Mouse (Mus musculus) bone marrow macrophage, adult 2 months (primary cell): ENCODE results near the gene Cdc14b.

Experiments used
- CTCF ChIP-seq: IDR thresholded peaks from 2 replicates; pipeline ENCODE4 v1.5.1; 2012; ENCODE audit warnings: low read depth, mild to moderate bottlenecking, low read length, moderate library complexity
- POLR2A ChIP-seq: IDR thresholded peaks from 2 replicates; pipeline ENCODE4 v1.6.1; 2012; ENCODE audit warnings: mild to moderate bottlenecking, low read depth, low read length, borderline replicate concordance

DNA sequence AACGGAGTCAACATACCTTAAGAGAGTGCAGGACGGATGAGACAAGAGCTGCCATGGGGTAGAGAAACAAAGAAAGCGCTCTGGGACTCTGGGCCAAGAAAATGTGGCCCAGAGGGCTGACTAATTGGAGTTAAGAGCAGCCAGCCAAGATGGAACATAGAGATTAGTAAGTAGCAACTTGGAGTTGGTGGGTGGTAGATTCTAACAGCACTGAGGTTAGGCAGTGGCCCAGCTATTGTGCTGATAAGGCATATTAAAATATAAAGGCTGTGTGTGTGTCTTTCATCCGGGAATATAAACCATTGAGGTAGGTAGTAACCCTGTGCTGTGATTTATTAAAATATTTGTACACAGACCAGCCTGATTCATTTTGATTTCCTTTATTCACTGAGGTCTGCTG, 11.2 kb upstream of the Cdc14b start:
- TF ChIP-seq POLR2A (no peak), CTCF (no peak)
